Comparison of ENCODE assay signal across 18 mouse cellular contexts in genomic region chr17:23857193-23857592, GRCm38 (mm10). TPM values are rescaled to one million over a fixed set of nuclear protein-coding genes. Genes with fewer than 3 reads are reported as not detected.
DNase-seq lines count a peak whose midpoint lies in the region.
"Had no signal": no experiment of that assay in that cellular context is flagged by ENCODE, and none has a peak within 500 bp of the region (broad histone marks: within the 10 kb centered on the region; RNA-seq: fewer than 3 reads in every experiment).

No protein-coding gene starts in this region.

- intact Hi-C loops in gastrocnemius, postnatal 36 days (cut with DNase I): no loop called here

- peak; percentile 59 for DNase-seq in urinary bladder, postnatal 14 days (ENCODE audit: low spot score)
- no peak for DNase-seq in urinary bladder, postnatal 36 days (ENCODE audit: low spot score in 2 of 2)
- DNase-seq in Muller cell, postnatal 12 days (ENCODE audit: inconsistent ontology term): peak; percentile 64
- peak; percentile 19 for DNase-seq in fibroblast of lung, adult 2 months (ENCODE audit: low read depth)
- no peak for DNase-seq in spleen, postnatal 10 days (ENCODE audit: low spot score in 2 of 2)
- DNase-seq in gastrocnemius, postnatal 36 days: no peak
- DNase-seq: adrenal gland, postnatal 10 days; cerebellum, adult 11 months; cerebellum, adult 8-10 months; cerebellum, postnatal 14 days; embryo, embryonic 11 days; gastrocnemius, postnatal 14 days; heart, postnatal 4 days had no signal

RNA-seq across cellular contexts. Expression of gene Prss21, which starts 10.7 kb away (rescaled TPM):
- not detected for total RNA-seq in gastrocnemius, postnatal 36 days (2021)
- total RNA-seq: adrenal gland, postnatal 10 days; adrenal gland, postnatal 4 days; CH12.LX; common myeloid progenitor, adult 5-6 weeks; gastrocnemius, postnatal 14 days; granulocyte monocyte progenitor cell, adult 5-6 weeks; heart, postnatal 4 days; hindbrain, postnatal 0 days had no signal

RNA-seq across cellular contexts. Expression of gene Prss41, which starts 13.2 kb away (rescaled TPM):
- total RNA-seq in gastrocnemius, postnatal 36 days (2021): under 1 TPM in 1 of 2 experiments, not detected in 1; 0.37 TPM
- total RNA-seq: common myeloid progenitor, adult 5-6 weeks; granulocyte monocyte progenitor cell, adult 5-6 weeks; heart, postnatal 4 days had no signal

RNA-seq across cellular contexts. Expression of gene Prss32, which starts 13.5 kb away (rescaled TPM):
- not detected for total RNA-seq in gastrocnemius, postnatal 36 days (2021)
- total RNA-seq: adrenal gland, postnatal 10 days; adrenal gland, postnatal 4 days; CH12.LX; common myeloid progenitor, adult 5-6 weeks; gastrocnemius, postnatal 14 days; granulocyte monocyte progenitor cell, adult 5-6 weeks; heart, postnatal 4 days; hindbrain, postnatal 0 days had no signal

RNA-seq across cellular contexts. Expression of gene Prss33, which starts 21.3 kb away (rescaled TPM):
- total RNA-seq in gastrocnemius, postnatal 36 days (2021): not detected
- total RNA-seq: adrenal gland, postnatal 10 days; adrenal gland, postnatal 4 days; CH12.LX; common myeloid progenitor, adult 5-6 weeks; gastrocnemius, postnatal 14 days; granulocyte monocyte progenitor cell, adult 5-6 weeks; heart, postnatal 4 days; hindbrain, postnatal 0 days had no signal

RNA-seq across cellular contexts. Expression of gene Dcpp1, which starts 23.5 kb away (rescaled TPM):
- not detected for total RNA-seq in gastrocnemius, postnatal 36 days (2021)
- total RNA-seq: adrenal gland, postnatal 10 days; adrenal gland, postnatal 4 days; CH12.LX; common myeloid progenitor, adult 5-6 weeks; gastrocnemius, postnatal 14 days; granulocyte monocyte progenitor cell, adult 5-6 weeks; heart, postnatal 4 days; hindbrain, postnatal 0 days had no signal

Comparison
In these comparisons a context has a peak if more than half of its experiments do, and no peak if none do; other contexts are left out.
1. DNase-seq: peak in urinary bladder, postnatal 14 days (single experiment), Muller cell, postnatal 12 days (single experiment) and fibroblast of lung, adult 2 months (single experiment); none in urinary bladder, postnatal 36 days (0 of 2), spleen, postnatal 10 days (0 of 2) and gastrocnemius, postnatal 36 days (0 of 2).